Mouse (Mus musculus) erythroblast, adult 5-6 weeks (primary cell): Measurements from ENCODE around the gene Hoxa6. TPM values are rescaled to one million over a fixed set of nuclear protein-coding genes. Genes with fewer than 3 reads are reported as not detected.

Experiments used
- ATAC-seq: replicated peaks from 2 replicates; pipeline ENCODE4 v1.8.0; 2016; ENCODE audit warnings: moderate number of reproducible peaks, mild to moderate bottlenecking, moderate TSS enrichment, inconsistent platforms; ENCODE audit not compliant: poor library complexity, low FRiP score, severe bottlenecking
- total RNA-seq, 2 experiments: library from RNA; stranded (forward) in 1 of 2; stranded (reverse) in 1 of 2; fragments of 150-400 nt in 1 of 2; fragments of 200-764, 138-1000 nt in 1 of 2; gene quantifications; 2 replicates each; pipeline versions ENCODE4 v1.2.3 to v1.2.4; 2015 to 2017; ENCODE audit warnings: low replicate concordance in 2 of 2

The Hoxa6 gene
- total RNA-seq, 2 experiments from 2014 or later: not detected

DNA sequence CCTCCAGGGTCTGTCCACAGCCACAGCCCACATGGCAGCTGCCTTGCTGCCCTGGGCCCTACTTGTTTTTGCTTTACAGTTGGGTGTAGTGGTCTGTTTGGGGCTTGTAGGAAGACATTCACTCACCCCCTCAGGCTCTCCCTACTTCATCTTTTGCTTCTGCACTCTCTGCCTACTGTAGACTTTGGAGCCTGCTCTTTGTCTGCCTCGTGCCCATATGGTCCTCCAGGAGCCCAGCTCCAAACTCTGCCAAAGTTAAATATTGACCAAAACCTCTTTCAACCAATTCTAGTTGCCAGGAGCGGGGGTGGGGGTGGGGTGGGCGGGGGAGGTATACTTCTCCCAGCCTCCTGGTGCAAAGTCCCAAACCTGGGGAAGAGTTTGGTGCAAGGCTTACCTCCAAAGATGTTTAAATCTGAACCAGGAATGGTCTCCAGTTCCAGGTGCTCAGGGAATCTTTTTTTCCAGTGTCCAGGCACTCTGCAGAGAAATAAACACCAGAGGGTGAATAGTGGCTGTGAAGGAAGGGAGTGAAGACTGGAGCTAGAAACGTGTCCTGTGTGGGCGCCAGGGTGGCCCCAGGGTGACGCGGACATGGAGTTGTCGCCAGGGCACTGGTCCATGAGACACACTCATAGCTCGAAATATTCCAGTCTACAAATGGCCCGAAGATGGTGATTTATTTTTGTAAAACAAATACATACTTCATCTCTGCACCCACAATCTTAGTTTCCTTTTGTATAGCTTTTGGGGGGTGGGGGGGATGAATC, 25.0 kb downstream of the Hoxa6 start:
- no peak for ATAC-seq

DNA sequence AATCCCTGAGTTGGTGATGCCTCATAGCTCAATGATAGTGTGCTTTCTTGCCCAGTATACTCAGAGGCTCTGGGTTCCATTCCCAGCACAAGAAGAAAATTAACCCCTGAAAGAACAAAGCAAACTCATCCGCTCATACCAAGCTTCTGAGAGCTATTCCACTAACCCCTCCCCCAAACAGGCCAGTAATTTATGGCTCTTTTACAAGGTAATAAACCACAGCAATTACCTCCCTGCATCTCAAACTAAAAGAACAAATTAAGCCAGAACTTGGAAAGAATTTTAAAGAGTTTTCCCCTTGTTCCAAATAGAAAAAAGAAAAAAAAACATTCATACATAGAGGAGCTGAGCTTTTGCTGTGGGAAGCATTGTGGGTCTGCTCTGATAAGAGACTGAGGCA, 25.7 kb downstream of the Hoxa6 start:
- ATAC-seq: no peak

DNA sequence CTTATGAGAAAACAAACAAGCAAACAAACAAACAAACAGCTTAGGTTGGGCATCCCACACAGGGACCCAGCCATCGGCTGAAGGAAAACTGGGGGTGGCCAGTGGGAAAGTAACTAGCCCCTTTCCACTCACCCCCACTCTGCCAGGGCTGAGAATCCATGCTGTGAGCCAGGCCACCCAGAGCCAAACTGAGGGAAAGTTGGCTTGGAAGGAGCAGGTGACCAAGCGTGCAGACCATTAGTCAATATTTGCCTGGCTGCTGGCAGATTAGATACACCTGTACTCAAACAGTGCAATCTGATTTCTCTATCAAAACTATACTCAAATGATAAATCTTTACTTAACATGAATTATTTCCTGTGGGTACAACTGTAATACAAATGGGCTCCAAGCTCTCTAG, 26.5 kb downstream of the Hoxa6 start:
- no peak for ATAC-seq

DNA sequence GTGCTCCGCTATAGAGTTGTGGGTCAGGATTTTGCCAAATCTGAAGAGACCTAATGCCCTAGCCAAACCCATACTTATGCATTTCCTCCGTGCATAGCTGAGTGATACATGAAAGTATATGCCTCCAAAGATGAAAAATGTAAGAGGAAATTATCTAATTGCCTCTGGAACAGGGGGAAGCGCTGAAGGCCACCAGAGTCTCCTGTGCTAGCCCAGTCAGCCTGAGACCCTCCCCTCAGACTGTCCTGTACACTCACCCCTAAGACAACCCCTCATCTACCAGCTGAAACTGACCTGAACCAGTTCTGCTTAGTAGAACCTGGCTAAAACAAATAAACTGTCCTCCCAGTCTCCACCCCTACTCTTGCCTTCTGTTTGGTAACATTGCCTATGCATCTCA, 27.8 kb downstream of the Hoxa6 start:
- ATAC-seq: no peak

DNA sequence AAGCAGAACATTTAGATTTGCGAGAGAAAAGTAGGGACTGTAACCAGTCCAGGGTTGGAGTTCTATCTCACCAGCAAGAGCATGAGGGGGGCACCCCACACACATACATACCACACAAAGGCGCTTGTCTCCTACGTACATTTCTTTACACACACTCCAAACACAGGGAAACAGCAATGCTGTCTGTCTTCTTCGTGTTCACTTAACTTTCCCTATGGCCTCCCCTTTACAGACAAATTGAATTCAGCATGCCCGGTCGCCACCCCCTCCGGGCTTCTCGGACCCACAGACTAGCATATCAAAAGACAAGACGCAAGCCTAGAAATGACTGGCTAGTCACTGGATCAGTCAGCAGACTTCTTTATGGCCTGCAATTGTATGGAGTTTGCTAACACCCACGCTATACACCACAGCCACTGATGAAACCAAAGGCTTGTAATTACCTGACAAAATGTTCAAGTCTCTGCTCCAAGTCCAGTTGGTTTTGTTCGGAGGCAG, 28.3 kb downstream of the Hoxa6 start:
- no peak for ATAC-seq

DNA sequence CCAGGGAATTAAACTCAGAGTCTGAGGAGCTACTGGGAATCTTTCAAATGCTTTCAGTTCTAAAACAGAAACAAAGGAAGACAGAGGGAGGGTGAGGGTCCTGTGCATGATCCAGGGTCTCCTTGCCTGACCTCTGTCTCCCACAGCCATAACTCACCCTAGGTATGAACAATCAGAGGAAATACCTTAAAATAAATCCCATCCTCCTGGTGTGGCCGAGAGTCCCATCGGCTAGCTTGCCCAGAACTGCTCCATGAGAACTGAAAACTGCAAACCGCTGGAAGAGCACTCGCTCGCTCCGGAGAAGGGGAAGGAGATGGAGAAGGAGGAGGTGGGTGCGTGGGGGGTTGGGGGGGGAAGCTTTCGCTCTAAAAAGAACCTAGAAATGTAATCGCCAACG, 28.8 kb downstream of the Hoxa6 start:
- ATAC-seq: no peak

DNA sequence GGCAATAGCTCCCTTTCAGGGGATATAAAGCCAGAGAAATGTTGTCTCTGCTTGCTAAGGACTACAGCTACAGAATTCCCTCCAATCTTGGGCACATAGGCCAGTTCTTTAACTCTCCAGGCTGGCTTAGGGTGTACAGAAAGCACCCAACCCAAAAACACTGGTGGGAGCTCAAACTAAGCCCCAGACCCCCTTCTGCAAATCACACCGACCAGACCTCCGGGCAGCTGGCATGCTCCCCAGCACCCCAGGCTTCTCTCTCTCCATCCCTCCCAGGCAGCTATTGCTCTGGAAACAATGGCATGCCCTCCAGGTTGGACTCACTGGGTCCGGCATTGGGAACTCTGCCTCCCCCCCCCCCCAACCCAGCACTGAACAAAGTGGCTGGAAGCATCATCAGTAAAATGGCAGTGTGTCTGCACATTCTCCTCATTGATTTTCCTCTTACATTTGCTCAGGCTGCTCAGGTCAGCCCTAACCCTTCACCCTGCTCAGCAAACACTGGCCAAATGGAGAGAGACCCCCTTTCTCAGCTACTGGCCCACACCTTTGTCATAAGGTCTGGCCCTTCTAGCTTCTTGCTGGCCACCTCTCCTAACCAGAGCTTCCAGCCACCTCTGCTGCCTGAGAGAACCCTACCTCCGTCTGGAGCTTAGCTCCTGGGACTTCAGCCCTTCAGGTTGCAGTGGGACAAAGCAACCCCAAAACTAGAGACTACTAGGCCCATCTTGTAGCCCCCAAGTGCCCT, 29.4 kb downstream of the Hoxa6 start:
- no peak for ATAC-seq

DNA sequence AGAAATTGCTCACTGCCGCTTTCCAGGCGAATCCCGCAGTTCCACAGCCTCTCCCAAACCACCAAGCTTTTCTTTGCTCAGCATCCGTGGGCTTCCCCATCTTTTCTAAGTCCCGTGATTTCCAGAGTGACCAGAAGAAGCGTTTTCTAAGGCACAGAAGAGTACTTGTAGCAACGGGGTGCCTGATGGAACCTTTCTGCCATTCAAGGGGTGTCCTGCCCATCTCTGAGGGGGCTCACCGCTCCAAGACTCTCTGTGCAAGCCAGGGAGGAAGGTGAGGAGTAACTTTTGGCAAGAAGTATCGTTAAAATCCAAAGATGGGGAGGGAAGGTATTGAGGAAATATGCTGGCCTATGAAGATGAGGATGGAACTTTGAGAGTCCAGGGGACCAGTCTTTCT, 30.7 kb downstream of the Hoxa6 start:
- ATAC-seq: no peak

DNA sequence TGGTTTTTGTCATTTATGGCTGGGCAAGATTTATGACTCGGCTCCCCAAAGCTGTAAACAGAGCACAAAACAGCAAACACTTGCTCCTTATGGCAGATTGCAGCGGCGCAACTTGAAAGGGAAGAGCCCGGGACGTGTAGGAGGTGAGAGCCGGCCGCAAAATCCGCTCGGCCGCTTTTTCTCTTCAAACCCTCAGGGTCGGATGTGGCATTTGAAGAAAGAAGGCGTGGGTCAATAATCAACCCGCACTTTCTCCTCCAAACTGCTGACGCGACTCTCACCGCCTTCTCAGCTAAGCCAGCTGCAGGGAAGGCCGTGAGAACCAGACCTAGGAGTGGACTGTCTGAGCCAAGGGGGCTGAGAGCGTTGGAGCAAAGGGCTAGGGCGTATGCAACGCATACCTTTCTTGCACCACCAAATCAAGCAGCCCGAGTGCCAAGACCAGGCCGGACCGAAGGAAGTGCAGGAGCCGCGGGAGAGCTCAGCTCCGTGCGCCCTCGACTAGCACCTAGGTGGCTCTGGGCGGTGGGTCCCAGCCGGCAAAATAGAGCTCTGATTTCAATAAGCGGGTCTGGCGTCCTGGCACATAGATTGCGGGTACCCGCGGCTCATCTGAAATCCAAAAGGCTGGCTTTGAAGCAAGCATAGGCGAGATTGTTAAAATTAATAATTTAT, 31.3 kb downstream of the Hoxa6 start, which contains the start of gene 5730596B20Rik:
Gene 5730596B20Rik (plus strand): TSS at position 438 of the 675 bp plus-strand sequence.
- ATAC-seq: no peak

DNA sequence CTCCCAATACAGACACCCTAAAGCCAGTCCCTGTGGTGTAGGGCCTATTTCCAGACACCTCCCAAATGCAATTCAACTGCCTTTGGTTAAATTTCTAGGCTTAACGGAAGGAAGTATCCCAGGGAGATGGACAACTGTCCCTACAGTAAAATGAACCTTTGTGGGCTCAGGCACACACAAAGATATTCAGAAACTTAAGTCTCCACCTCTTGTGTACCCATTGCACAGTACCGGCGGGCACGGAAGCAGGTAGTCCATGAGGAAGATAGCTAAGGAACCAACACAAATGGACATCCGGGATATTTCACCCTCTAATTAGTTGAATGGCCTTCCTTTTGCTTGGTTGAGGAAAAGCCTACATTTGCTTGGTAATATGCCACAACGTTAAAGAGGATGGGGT, 32.1 kb downstream of the Hoxa6 start:
- no peak for ATAC-seq

DNA sequence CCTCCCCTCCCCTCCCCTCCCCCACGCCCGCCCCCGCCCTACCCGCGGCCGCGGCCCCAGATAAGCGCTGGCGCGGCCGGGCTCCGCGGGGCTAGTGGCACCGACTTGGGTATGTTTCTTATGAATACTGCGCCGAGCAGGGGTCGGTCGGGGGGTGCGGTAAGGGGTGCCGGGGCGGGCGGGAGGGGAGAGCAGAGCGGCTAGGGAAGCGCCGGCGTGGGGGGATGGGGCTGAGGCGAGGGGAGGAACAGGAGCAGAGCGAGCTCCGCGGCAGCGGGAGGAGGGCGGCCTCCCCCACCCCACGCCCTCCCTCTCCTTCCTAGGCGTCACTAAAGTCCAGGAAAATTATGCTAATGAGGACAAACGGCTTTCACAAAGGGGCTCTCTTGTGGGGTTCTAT, 32.7 kb downstream of the Hoxa6 start:
- ATAC-seq: no peak

DNA sequence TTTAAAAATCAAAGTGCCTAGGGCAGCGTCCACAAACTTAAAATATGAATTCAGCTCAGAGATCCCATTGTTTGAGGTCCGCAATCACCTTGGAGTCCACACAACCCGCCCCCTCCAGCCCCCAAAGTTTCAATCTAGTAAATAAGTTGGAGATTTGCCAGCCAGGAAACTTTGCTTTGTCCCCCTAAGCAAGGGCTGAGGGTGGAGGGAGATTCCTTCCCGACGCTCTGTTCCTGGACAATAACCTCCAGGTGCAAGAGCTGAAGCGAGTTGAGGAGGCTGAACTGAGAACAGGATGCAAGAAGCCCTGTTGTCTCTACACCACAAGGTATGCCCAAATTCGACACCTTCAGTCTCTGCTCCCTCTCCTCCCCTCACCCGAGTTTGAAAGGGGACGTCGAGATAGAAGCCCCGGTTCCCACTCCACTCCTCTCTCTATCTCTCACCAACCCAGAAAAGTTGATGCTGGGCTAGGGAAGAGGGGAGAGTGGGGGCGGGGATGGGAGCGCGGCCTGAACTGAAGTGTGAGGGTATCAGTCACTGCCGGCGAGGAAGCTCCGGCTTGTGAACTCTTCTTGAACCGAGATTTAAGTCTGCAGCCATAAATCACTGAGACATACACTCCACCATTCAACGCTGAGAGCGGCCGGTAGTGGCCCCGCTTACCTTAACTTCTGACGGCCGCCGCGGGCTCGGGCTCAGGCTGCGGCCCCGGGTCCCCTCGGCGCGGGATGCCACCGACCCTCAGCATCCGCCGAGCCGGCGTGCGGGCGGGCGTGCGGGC, 33.4 kb downstream of the Hoxa6 start:
- ATAC-seq: no peak

DNA sequence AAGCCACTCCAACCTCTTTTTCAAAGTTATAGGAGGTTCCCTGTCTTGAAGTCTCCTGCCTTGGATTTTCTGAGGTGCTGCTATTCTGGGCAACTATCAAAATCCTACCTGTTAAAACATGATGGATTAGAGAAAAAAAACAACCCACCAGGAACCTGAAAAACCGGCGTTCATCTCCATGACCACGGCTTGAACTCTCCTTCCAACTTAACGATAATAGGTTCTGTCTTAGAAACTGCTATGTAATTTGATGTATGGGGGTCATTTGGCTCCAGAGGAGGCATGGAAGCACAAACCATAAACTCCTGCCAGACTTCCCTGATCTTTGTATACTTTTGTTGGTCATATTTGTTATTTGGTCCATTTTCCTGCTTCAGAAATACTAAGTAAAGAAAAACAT, 34.9 kb downstream of the Hoxa6 start:
- no peak for ATAC-seq

DNA sequence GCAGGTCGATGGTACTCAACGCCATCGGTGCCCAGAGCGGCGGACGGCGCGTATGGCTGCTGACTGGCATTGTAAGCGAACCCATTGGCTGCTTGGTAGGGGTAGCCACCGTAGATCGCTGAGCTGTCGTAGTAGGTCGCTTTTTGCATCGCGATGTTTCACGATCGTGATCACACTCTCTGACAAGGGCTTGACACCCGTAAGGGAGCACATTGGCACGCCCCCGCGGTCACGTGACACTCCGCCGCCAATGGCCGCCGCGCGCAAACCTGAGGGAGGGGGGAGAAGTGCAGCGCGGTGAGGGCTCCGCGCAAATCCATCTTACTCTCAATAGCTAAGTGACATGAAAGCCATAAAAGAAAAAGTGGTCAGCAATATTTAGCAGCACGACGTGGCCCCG, 36.0 kb downstream of the Hoxa6 start:
- no peak for ATAC-seq

DNA sequence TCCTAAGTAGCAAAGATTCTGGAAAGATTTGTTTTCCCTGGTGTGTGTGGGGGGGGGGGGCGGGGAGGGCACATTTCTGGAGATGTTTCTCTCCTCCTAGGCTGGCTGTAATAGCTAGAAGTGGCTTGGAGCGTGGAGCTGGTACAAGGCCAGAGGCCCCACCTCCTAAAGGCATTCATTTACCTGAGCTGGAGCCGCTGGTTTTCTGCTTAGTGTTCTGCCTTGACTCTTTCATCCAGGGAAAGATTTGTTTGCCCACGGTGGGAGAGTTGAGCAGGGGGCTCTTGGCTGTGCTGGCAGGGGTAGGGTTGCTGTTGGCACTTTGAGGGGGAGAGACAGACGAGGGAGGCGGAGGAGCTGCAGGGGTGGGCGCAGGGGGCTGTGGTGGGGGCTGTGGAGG, 36.6 kb downstream of the Hoxa6 start:
- ATAC-seq: no peak

DNA sequence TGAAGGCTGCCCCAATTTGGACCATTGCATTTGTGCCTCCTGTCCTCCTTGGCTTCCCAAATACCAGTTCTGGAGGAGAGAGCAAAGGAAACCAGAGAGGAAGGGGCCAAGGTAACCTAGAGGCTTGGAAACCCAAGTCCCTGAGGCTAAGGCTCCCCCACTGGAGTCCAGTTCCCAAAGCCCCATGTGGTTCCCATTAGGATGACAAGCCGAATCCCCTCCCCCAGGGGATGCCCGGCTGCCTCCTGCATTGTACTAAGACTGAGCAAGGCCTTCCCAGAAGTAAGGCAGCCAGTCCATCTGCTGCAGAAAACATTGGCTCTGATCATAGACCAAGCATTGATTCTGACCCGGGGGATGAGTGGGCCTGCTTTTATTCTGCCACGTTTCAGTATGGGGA, 37.2 kb downstream of the Hoxa6 start:
- no peak for ATAC-seq

DNA sequence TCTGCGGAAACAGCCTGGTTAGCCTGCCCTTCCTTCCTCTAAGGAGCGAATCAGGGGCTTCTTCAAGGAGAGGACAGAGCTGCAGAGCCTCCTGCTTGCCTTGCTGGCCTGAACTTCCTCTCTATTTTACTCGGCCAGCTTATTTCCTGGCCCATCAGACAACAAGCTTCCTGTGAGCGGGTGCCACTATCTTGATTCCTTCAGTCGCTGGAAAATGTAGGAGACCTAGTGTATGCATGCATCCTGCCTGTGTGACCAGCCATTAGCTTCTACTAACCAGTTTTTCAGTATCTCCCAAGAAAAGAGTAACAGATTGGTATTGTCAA, 37.7 kb downstream of the Hoxa6 start:
- no peak for ATAC-seq

DNA sequence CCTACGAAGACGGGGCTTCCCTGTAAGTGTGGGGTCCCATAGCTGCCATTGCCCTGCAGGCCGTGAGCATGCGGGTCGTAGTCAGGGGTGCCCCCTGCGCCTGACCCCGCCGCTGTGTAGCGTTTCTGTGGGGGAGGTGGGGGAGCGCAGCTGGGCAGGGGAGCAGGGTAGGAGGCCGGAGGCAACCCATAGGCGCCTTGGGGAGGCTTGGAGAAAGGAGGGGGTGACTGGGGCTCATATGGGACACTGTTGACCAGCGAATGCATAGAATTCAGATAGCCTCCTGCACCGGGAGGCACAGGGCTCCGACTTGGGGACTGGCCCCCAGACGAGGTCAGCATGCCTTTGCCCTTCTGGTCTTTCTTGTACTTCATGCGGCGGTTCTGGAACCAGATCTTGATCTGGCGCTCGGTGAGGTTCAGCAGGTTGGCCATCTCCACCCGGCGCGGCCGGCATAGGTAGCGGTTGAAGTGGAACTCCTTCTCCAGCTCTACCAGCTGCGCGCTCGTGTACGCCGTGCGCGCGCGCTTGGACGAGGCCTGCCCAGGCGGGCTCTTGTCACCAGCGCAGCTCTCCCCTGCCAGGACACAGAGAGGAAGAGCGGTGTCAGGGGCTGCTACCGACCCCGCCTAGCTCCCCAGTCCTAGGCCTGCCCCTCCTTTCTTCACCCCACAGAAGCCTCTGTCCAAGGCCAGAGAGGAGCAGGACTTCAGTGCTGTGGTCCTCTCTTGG, 38.2 kb downstream of the Hoxa6 start:
- no peak for ATAC-seq

DNA sequence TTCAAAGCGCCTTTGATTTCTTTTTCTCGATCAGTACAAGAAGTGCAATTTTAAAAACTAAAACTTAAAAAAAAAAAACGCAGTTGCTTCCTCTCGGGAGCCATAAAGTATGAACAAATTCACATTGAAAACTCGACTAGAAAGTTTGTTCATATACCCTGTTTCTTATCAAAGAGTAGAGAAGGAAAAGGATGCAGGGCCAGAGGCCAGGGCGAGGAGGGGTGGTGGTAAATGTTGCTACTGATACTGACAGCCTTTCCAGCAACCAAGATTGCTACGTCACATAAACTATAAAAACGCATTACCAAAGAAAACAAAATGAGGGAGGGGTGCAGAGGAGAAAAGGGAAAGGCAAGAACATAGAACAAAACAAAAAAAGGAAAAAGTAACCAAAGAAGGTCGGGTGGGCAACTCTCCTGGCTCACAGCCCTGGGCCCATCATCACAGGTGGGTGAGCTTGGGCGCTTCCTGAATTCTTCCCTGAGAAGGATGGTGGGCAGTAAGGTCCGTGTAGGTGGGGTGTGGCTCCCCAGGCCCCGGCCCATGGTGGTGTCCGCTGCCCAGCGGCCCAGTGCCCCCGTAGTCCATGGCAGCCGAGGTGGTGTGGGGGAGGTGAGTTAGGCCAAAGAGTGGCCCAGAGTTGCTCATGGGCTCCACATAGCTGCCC, 38.9 kb downstream of the Hoxa6 start:
- ATAC-seq: no peak
